Mouse (Mus musculus): ENCODE data around the gene Gm11060.

GRCm38 (mm10) chr2:105075809-105076208 is 16.0 kb upstream of the Gm11060 start:
- no peak for TF ChIP-seq CTCF (IDR thresholded peaks at IDR 0.05)
- no peak for TF ChIP-seq EP300 (IDR thresholded peaks at IDR 0.05)
